Mouse (Mus musculus) v-Abl transformed pro-B cells (cell line): ENCODE measurements around the gene Tns1.

Experiments
- in situ Hi-C, 2 experiments: fragments of 400-800 bp; cut with MboI; formaldehyde crosslinking; loops; one replicate each; pipeline ENCODE4 v1.15.1; 2025; ENCODE audit not compliant: unreplicated experiment in 2 of 2

Gene Tns1

GRCm38 (mm10) chr1:73903035-73903434 is 221.2 kb downstream of the Tns1 start:
- in situ Hi-C loops = loop anchor here (25.0 kb wide), 3 partner anchors 534 to 859 kb away; partner anchors contain the start of genes Prkag3 (in 1 of the 2) and Wnt6 (in 1 of the 2)

- in situ Hi-C loops = loop anchor here (25.0 kb wide), 3 partner anchors 535 to 860 kb away; partner anchors contain the start of genes Prkag3 (in 1 of the 2) and Wnt6 (in 1 of the 2)
These were observed 221.9 kb downstream of the Tns1 start for GRCm38 (mm10) chr1:73902171-73902991.

- in situ Hi-C loops = loop anchor here (25.0 kb wide), 3 partner anchors 536 to 861 kb away; partner anchors contain the start of genes Prkag3 (in 1 of the 2) and Wnt6 (in 1 of the 2)
These were observed 222.8 kb downstream of the Tns1 start for GRCm38 (mm10) chr1:73901496-73901899.

- in situ Hi-C loops = loop anchor here in 1 of 2 experiments (5.0 kb wide), 2 partner anchors 302 to 552 kb away; no protein-coding TSS in a partner anchor
These were observed 228.8 kb downstream of the Tns1 start for GRCm38 (mm10) chr1:73895451-73895850.

GRCm38 (mm10) chr1:73880731-73881130 is 243.5 kb downstream of the Tns1 start:
- in situ Hi-C loops = no loop called here

- in situ Hi-C loops = no loop called here
These were observed 248.5 kb downstream of the Tns1 start for GRCm38 (mm10) chr1:73875676-73876218.

- in situ Hi-C loops = no loop called here
These were observed 259.9 kb downstream of the Tns1 start for GRCm38 (mm10) chr1:73864314-73864713.

GRCm38 (mm10) chr1:73863074-73863431 is 261.2 kb downstream of the Tns1 start:
- in situ Hi-C loops = no loop called here

GRCm38 (mm10) chr1:73862323-73863073 is 261.8 kb downstream of the Tns1 start:
- in situ Hi-C loops = no loop called here

- in situ Hi-C loops = no loop called here
These were observed 263.8 kb downstream of the Tns1 start for GRCm38 (mm10) chr1:73860421-73860820.
